Mouse (Mus musculus) stomach, postnatal 0 days (tissue): ENCODE data around the gene Bicral. TPM values are rescaled to one million over a fixed set of nuclear protein-coding genes. Genes with fewer than 3 reads are reported as not detected.

Experiments
- ATAC-seq: fragments of 200-750 bp; cut with Nextera tagmentation; 2 replicates; pipeline ENCODE4 v1.8.0; 2017; ENCODE audit not compliant: low FRiP score, low TSS enrichment
- DNase-seq: peaks from one replicate; pipeline ENCODE4 v3.0.0-alpha.2; 2016; ENCODE audit warnings: low spot score
- H3K27ac ChIP-seq: fragments of 300-500 bp; sonication (generic); replicated peaks from 2 replicates; pipeline ENCODE4 v1.5.1; 2014; ENCODE audit warnings: mild to moderate bottlenecking, control low read depth
- H3K27me3 ChIP-seq: fragments of 300-500 bp; sonication (generic); 2 replicates; pipeline ENCODE4 v1.6.1; 2014; ENCODE audit warnings: low read length; ENCODE audit not compliant: control insufficient read depth, insufficient read depth
- H3K36me3 ChIP-seq: fragments of 300-500 bp; sonication (generic); 2 replicates; pipeline ENCODE4 v1.6.1; 2014; ENCODE audit warnings: low read length, mixed read lengths; ENCODE audit not compliant: control insufficient read depth, insufficient read depth
- H3K4me1 ChIP-seq: fragments of 300-500 bp; sonication (generic); replicated peaks from 2 replicates; pipeline ENCODE4 v1.6.1; 2014; ENCODE audit warnings: antibody characterized with exemption; ENCODE audit not compliant: control insufficient read depth, insufficient read depth
- H3K4me2 ChIP-seq: fragments of 300-500 bp; sonication (generic); replicated peaks from 2 replicates; pipeline ENCODE4 v1.6.1; 2014; ENCODE audit warnings: low read depth, mild to moderate bottlenecking, control low read depth, moderate library complexity
- H3K4me3 ChIP-seq: fragments of 300-500 bp; sonication (generic); 2 replicates; pipeline ENCODE4 v1.5.1; 2014; ENCODE audit warnings: low read depth, low read length, control low read depth
- H3K9ac ChIP-seq: fragments of 300-500 bp; sonication (generic); 2 replicates; pipeline ENCODE4 v1.6.1; 2014; ENCODE audit warnings: mild to moderate bottlenecking, low read length, control low read depth, mixed read lengths
- H3K9me3 ChIP-seq: fragments of 300-500 bp; sonication (generic); 2 replicates; pipeline ENCODE4 v1.6.1; 2016; ENCODE audit warnings: low read length; ENCODE audit not compliant: control insufficient read depth
- CTCF ChIP-seq: IDR thresholded peaks from 2 replicates; pipeline ENCODE4 v1.5.1; 2016; ENCODE audit warnings: antibody characterized with exemption, low read depth, mild to moderate bottlenecking, moderate library complexity
- EP300 ChIP-seq: optimal IDR thresholded peaks from 2 replicates; pipeline ENCODE3; 2016; ENCODE audit warnings: antibody characterized with exemption
- WGBS: fragments of 180-500 bp; shearing (Covaris S2); extraction: QIAGEN DNeasy Blood & Tissue Kit; methylation state at CpG from one replicate; pipeline ENCODE4 v1.1.7; 2014; 5-methylcytosine and 5-hydroxymethylcytosine counted together
- polyA plus RNA-seq: library from polyadenylated mRNA; unstranded; fragments of >200 nt; fragmentation: Nextera tagmentation; extraction: Ambion mirVana; gene quantifications from 2 replicates; pipeline ENCODE4 v1.2.1, GENCODE M21; 2015

Gene Bicral
- polyA plus RNA-seq, 1 experiment from 2014 or later = 2.3 TPM

- Histone ChIP-seq H3K27me3 (no peaks in the 10 kb centered on the region), H3K4me3 (no peak overlapping the region), H3K4me2 (no peak overlapping the region), H3K4me1 (no peaks in the 10 kb centered on the region), H3K27ac (no peak overlapping the region), H3K9ac (no peak overlapping the region), H3K36me3 (no peaks in the 10 kb centered on the region), H3K9me3 (no peaks in the 10 kb centered on the region)
- WGBS = 81% methylated on average over 7 of the region's 7 CpGs
- ATAC-seq (no peak), DNase-seq (no peak)
- TF ChIP-seq EP300 (no peak), CTCF (no peak)
Measured at GRCm38 (mm10) chr17:46843716-46844115, 14.6 kb downstream of the Bicral start.

GRCm38 (mm10) chr17:46843022-46843421 lies 15.3 kb downstream of the Bicral start:
- Histone ChIP-seq H3K36me3 (no peaks in the 10 kb centered on the region), H3K9me3 (no peaks in the 10 kb centered on the region), H3K4me3 (no peak overlapping the region), H3K4me1 (no peaks in the 10 kb centered on the region), H3K9ac (no peak overlapping the region), H3K27me3 (no peaks in the 10 kb centered on the region), H3K27ac (no peak overlapping the region), H3K4me2 (no peak overlapping the region)
- TF ChIP-seq EP300 (no peak), CTCF (no peak)
- DNase-seq = no peak
- WGBS = 53% methylated on average over 2 of the region's 2 CpGs
- ATAC-seq = no peak

DNA sequence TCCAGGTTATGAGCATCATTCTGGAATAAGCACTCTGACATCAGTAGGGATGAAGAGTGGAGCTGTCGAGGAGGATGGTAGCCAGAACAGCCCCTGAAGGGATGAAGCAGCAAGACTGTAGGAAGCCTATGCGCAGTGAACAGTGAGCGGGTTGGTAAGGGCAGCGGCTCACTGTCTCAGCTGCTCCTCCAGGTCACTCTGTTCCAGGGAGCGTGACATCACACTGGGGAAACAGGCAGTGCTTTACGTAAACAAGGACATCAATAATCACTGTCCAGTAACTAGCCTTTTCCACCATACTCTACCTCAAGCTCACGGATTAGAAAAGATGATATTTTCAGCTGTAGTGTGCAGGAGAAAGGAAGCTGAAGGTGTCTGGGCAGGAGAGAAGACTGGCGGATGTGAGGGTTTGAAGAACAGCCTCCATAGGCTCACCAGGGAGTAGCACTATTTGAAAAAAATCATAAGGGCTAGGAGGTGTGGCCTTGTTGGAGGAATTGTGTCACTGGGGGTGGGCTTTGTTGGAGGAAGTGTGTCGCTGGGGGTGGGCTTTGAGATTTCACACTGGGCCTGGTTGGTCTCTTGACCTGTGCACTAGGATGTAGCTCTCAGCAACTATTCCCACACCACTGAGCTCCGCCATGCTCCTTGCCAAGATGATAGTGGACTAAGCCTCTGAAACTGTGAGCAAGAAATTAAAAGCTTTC lies 17.8 kb downstream of the Bicral start:
- DNase-seq (no peak), ATAC-seq (no peak)
- 84% methylated on average over 10 of the region's 10 CpGs for WGBS
- Histone ChIP-seq H3K27ac (no peak overlapping the region), H3K4me1 (no peaks in the 10 kb centered on the region), H3K27me3 (no peaks in the 10 kb centered on the region), H3K4me2 (no peak overlapping the region), H3K9me3 (no peaks in the 10 kb centered on the region), H3K4me3 (no peak overlapping the region), H3K36me3 (no peaks in the 10 kb centered on the region), H3K9ac (no peak overlapping the region)
- TF ChIP-seq EP300 (no peak), CTCF (no peak)

DNA sequence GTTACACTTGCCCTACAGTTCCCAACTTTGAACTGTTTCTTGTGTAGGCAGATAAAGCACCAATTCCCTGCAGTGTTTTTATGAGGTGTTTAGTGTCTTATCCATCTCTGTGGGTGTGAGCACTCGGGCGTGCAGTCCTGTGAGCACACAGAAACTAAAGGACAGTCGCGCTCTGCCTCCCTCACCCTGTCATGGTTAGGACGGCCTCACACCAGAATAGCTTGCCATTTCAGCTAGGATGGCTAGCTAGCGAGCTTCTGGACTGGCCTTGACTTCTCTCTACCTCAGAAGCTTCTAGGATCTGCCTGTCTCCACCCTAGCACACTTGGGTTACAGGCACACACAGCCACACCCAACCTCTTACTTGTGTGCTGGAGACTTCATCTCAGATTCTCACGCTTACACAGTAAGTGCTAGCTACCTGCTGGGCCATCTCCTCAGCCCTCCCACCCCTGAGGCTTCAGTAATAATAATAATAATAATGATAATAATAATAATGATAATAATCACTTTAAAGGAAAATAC lies 19.8 kb downstream of the Bicral start:
- Histone ChIP-seq H3K4me3 (no peak overlapping the region), H3K9ac (no peak overlapping the region), H3K27me3 (no peaks in the 10 kb centered on the region), H3K4me1 (no peaks in the 10 kb centered on the region), H3K36me3 (no peaks in the 10 kb centered on the region), H3K4me2 (no peak overlapping the region), H3K9me3 (no peaks in the 10 kb centered on the region), H3K27ac (no peak overlapping the region)
- ATAC-seq (no peak), DNase-seq (no peak)
- WGBS = 82% methylated on average over 7 of the region's 7 CpGs
- no peak for TF ChIP-seq CTCF

DNA sequence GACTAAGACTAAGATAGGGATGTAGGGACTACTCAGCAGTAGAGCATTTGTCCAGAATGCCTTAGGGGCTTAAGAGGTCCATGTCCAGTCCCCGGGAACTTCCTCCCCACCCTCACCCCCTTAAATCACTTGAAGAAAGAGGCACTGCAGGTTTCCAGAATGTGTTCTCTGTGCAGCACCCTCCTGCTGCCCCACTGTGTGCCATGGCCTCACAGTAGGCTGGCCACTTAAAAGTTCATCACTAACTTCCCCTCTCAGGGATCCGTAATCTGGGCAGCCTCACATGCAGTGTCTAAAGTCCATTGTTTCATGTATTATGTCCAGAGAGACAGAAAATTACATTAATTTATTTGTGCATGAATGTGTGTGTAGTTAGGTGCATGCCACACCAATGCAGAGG lies 20.4 kb downstream of the Bicral start:
- TF ChIP-seq EP300 (no peak), CTCF (no peak)
- Histone ChIP-seq H3K36me3 (no peaks in the 10 kb centered on the region), H3K27ac (no peak overlapping the region), H3K4me2 (no peak overlapping the region), H3K9ac (no peak overlapping the region), H3K9me3 (no peaks in the 10 kb centered on the region), H3K4me1 (no peaks in the 10 kb centered on the region), H3K27me3 (no peaks in the 10 kb centered on the region), H3K4me3 (no peak overlapping the region)
- WGBS = 79% methylated on average over 2 of the region's 2 CpGs
- ATAC-seq (no peak), DNase-seq (no peak)

DNA sequence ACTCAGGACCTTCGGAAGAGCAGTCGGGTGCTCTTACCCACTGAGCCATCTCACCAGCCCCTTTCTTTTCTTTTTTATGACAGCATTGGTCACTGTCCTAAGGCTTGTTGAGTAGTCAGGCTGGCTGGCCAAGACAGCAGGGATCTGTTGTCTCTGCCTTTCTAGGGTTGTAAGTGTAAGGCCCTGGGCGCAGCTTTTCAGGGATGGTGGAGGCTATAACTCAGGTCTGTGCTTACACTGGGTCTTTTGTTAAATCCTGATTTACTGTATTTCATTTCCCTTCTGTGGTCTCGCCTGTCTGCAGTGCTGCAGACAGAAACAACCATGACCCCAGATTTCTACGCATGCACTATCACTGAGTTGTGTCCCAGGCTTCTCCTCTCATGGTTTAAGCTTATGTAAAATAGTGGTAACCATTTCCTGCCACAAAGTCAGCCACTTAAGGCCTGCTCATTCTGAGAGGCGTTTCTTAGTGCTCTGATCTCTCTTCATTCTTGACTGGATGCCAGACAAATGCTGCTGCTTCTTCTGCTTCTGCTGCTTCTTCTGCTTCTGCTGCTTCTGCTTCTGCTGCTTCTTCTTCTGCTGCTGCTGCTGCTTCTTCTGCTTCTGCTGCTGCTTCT lies 23.1 kb downstream of the Bicral start:
- H3K27me3 ChIP-seq = no peaks in the 10 kb centered on the region
- H3K9me3 ChIP-seq = no peaks in the 10 kb centered on the region
- H3K27ac ChIP-seq = no peak overlapping the region
- no peak overlapping the region for H3K9ac ChIP-seq
- no peaks in the 10 kb centered on the region for H3K36me3 ChIP-seq
- ATAC-seq (no peak), DNase-seq (no peak)
- WGBS = 75% methylated on average over 6 of the region's 6 CpGs
- no peak overlapping the region for H3K4me2 ChIP-seq
- no peak overlapping the region for H3K4me3 ChIP-seq
- H3K4me1 ChIP-seq = no peaks in the 10 kb centered on the region
- TF ChIP-seq CTCF (no peak), EP300 (no peak)
